Mouse (Mus musculus) liver, embryonic 14.5 days (tissue): ENCODE data around the gene Pex14. TPM values are rescaled to one million over a fixed set of nuclear protein-coding genes. Genes with fewer than 3 reads are reported as not detected.

Experiments
- ATAC-seq: fragments of 200-750 bp; cut with Nextera tagmentation; 2 replicates; pipeline ENCODE4 v1.8.0; 2017; ENCODE audit warnings: moderate number of reproducible peaks, mild to moderate bottlenecking, moderate library complexity; ENCODE audit not compliant: insufficient read depth
- DNase-seq, 3 experiments: peaks; one replicate each; pipeline ENCODE4 v3.0.0-alpha.2; 2012 to 2013; ENCODE audit warnings: low read depth in 3 of 3, low spot score in 3 of 3
- H3K27ac ChIP-seq: fragments of 300-500 bp; sonication (generic); 2 replicates; pipeline ENCODE4 v1.5.1; 2014; ENCODE audit warnings: moderate library complexity, mild to moderate bottlenecking, control low read depth, inconsistent platforms
- H3K27me3 ChIP-seq: fragments of 300-500 bp; sonication (generic); 2 replicates; pipeline ENCODE4 v1.6.1; 2014; ENCODE audit warnings: mild to moderate bottlenecking, low read length, moderate library complexity; ENCODE audit not compliant: control insufficient read depth, insufficient read depth
- H3K36me3 ChIP-seq: fragments of 300-500 bp; sonication (generic); replicated peaks from 2 replicates; pipeline ENCODE4 v1.6.1; 2014; ENCODE audit warnings: low read depth; ENCODE audit not compliant: control insufficient read depth, insufficient read depth
- H3K4me1 ChIP-seq, 2 experiments: fragments of 200-500 bp in 1 of 2; fragments of 300-500 bp in 1 of 2; sonication (generic) in 1 of 2; replicated peaks; 2 replicates each; pipeline ENCODE4 v1.6.1; 2012 to 2014; ENCODE audit warnings: antibody characterized with exemption in 1 of 2, inconsistent platforms in 1 of 2, low read length in 1 of 2; ENCODE audit not compliant: control insufficient read depth in 2 of 2, insufficient read depth in 2 of 2
- H3K4me2 ChIP-seq: fragments of 300-500 bp; sonication (generic); 2 replicates; pipeline ENCODE4 v1.6.1; 2014; ENCODE audit warnings: low read depth, mild to moderate bottlenecking, control low read depth, moderate library complexity
- H3K4me3 ChIP-seq, 2 experiments: fragments of 200-500 bp in 1 of 2; fragments of 300-500 bp in 1 of 2; sonication (generic) in 1 of 2; 2 replicates each; pipeline ENCODE4 v1.5.1; 2012 to 2014; ENCODE audit warnings: low read depth in 2 of 2, low read length in 2 of 2, mild to moderate bottlenecking in 2 of 2, control low read depth in 1 of 2, inconsistent platforms in 1 of 2, moderate library complexity in 1 of 2; ENCODE audit not compliant: insufficient read depth in 1 of 2
- H3K9ac ChIP-seq: fragments of 300-500 bp; sonication (generic); replicated peaks from 2 replicates; pipeline ENCODE4 v1.6.1; 2014; ENCODE audit warnings: mild to moderate bottlenecking, control low read depth, moderate library complexity
- H3K9me3 ChIP-seq: fragments of 300-500 bp; sonication (generic); 2 replicates; pipeline ENCODE4 v1.6.1; 2016; ENCODE audit warnings: low read length, mixed read lengths; ENCODE audit not compliant: control insufficient read depth
- CTCF ChIP-seq: IDR thresholded peaks from 2 replicates; pipeline ENCODE4 v1.5.1; 2016; ENCODE audit warnings: antibody characterized with exemption, low read depth, control low read depth
- EP300 ChIP-seq: IDR thresholded peaks from 2 replicates; pipeline ENCODE4 v1.6.1; 2016; ENCODE audit warnings: antibody characterized with exemption, low read depth
- WGBS: fragments of 180-500 bp; shearing (Covaris S2); extraction: QIAGEN DNeasy Blood & Tissue Kit; methylation state at CpG from one replicate; pipeline ENCODE4 v1.1.7; 2014; ENCODE audit not compliant: insufficient replicate concordance; 5-methylcytosine and 5-hydroxymethylcytosine counted together
- polyA plus RNA-seq, 2 experiments: library from polyadenylated mRNA; depleted of rRNA in 1 of 2; stranded (reverse) in 1 of 2; unstranded in 1 of 2; fragments of >200 nt; fragmentation: Nextera tagmentation in 1 of 2; extraction: Ambion mirVana in 1 of 2; gene quantifications; 2 replicates each; pipeline versions ENCODE4 v1.2.1 to v1.2.3; 2012 to 2014

The Pex14 gene
- polyA plus RNA-seq, 2 experiments: 11.4 to 14.9 TPM

DNA sequence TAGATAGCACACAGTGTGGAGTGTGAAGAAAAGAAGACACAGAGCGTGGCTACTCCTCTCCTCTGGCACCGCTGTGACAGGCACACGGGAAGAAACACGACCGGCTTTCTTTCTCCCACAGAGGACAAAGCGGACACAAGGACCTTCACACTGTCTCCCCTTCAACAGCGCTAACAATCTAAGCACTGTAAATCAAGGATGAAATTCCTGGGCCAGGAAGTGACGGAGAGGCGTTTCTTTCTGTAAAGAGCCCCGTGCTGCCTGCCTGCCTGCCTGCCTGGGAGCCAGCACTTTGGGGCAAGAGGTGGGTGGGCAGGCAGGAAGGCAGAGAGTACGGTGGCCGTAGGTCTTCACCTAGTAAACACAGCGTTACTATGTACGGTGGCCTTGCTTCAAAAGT is 42.2 kb downstream of the Pex14 start:
- ATAC-seq (no peak), DNase-seq (no peak)
- Histone ChIP-seq H3K9ac (no peak overlapping the region), H3K4me3 (no peak overlapping the region), H3K36me3 (no peaks in the 10 kb centered on the region), H3K4me2 (no peak overlapping the region), H3K9me3 (no peaks in the 10 kb centered on the region), H3K27ac (no peak overlapping the region), H3K4me1 (no peaks in the 10 kb centered on the region; a peak in 1 of 4 replicates), H3K27me3 (no peaks in the 10 kb centered on the region)
- WGBS: 71% methylated on average over 14 of the region's 14 CpGs
- TF ChIP-seq EP300: no peak
- no peak for TF ChIP-seq CTCF

- ATAC-seq (no peak), DNase-seq (no peak)
- WGBS: 84% methylated on average over 16 of the region's 16 CpGs
- Histone ChIP-seq H3K36me3 (no peaks in the 10 kb centered on the region), H3K4me2 (no peak overlapping the region), H3K27ac (no peak overlapping the region), H3K27me3 (no peaks in the 10 kb centered on the region), H3K9ac (no peak overlapping the region), H3K9me3 (no peaks in the 10 kb centered on the region), H3K4me3 (no peak overlapping the region), H3K4me1 (no peaks in the 10 kb centered on the region; a peak in 1 of 4 replicates)
- TF ChIP-seq CTCF (peak; percentile 20; the same call in 1 of the 2 replicates), EP300 (no peak)
Measured at GRCm38 (mm10) chr4:149056957-149057356, 42.7 kb downstream of the Pex14 start.

DNA sequence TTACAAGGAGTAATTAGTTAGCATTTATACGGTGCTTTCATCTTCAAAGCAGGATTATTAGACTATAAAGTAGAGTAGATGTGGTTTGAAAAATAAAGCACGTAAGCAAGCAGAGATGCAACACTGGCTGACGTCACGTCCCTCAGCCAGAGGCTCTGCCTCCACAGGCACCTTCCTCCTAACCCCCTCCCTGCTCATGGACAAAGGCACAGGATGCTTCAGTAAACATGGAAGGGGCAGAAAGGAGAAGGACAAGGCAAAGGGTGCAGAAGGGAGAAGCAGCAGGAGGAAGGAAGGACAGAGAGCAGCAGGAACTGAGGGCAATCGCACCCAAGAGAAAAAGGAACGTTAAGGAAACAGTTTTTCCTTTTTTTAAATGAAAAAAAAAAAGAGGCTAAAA is 43.8 kb downstream of the Pex14 start:
- TF ChIP-seq EP300 (no peak), CTCF (no peak)
- DNase-seq: no peak
- no peak overlapping the region for H3K27ac ChIP-seq
- H3K4me1 ChIP-seq: no peaks in the 10 kb centered on the region; a peak in 1 of 4 replicates
- H3K9me3 ChIP-seq: no peaks in the 10 kb centered on the region
- no peak overlapping the region for H3K4me2 ChIP-seq
- H3K4me3 ChIP-seq: no peak overlapping the region
- no peaks in the 10 kb centered on the region for H3K27me3 ChIP-seq
- H3K36me3 ChIP-seq: no peaks in the 10 kb centered on the region
- no peak overlapping the region for H3K9ac ChIP-seq
- ATAC-seq: no peak
- 65% methylated on average over 6 of the region's 6 CpGs for whole genome bisulfite sequencing

- TF ChIP-seq CTCF (no peak), EP300 (no peak)
- Histone ChIP-seq H3K9ac (no peak overlapping the region), H3K27me3 (no peaks in the 10 kb centered on the region), H3K9me3 (no peaks in the 10 kb centered on the region), H3K27ac (no peak overlapping the region), H3K4me1 (peaks cover 0 to 20% of the 10 kb centered on the region in 2 experiments; a peak in 2 of 4 replicates), H3K36me3 (no peaks in the 10 kb centered on the region), H3K4me3 (no peak overlapping the region), H3K4me2 (no peak overlapping the region)
- ATAC-seq: no peak
- 24% methylated on average over 16 of the region's 16 CpGs for WGBS
- no peak for DNase-seq
Measured at GRCm38 (mm10) chr4:149049351-149050159, 50.1 kb downstream of the Pex14 start.

DNA sequence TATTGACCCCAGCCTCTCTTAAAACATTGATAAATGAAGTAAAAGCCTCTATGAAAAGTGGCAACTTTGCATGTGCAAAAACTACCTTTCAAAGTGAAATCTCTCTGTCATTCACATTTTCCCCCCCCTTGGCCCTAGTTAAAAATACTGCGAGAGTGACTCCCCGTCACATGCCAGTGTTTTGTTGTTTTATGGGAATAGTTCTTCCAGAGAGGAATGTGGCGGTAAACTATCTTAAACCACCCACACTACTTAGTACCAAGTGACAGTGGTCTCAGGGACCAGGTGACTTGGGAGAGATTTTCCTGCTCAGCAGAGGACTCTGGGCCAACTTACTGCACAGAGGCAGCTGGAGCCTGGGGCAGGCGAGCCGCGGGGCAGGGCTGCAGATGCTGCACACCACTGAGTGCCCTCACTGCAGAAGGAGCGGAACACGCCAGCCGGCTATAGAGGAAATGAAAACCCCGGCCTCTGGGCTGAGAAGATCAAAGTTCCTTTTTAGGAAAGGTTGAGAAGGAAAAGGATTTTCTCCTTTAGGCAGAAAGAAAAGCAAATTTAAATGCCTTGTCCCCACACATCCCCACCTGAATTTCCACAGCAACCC is 50.9 kb downstream of the Pex14 start:
- Histone ChIP-seq H3K4me1 (peaks cover 0 to 20% of the 10 kb centered on the region in 2 experiments; a peak in 2 of 4 replicates), H3K36me3 (no peaks in the 10 kb centered on the region), H3K9ac (no peak overlapping the region), H3K27ac (no peak overlapping the region), H3K4me2 (no peak overlapping the region), H3K4me3 (no peak overlapping the region), H3K27me3 (no peaks in the 10 kb centered on the region), H3K9me3 (no peaks in the 10 kb centered on the region)
- DNase-seq (no peak), ATAC-seq (no peak)
- no peak for TF ChIP-seq EP300
- no peak for TF ChIP-seq CTCF
- 51% methylated on average over 10 of the region's 10 CpGs for whole genome bisulfite sequencing
